Mouse (Mus musculus): Measurements from ENCODE around the gene Abca16. TPM values are rescaled to one million over a fixed set of nuclear protein-coding genes. Genes with fewer than 3 reads are reported as not detected.

The Abca16 gene
- polyA plus RNA-seq, 1 experiment from 2014 or later = 0.04 TPM

- no peaks in the 10 kb centered on the region for H3K9me3 ChIP-seq (ENCODE audit: control insufficient read depth, low read length)
- WGBS = 49% methylated on average over 12 of the region's 12 CpGs
- H3K36me3 ChIP-seq (ENCODE audit: control insufficient read depth, insufficient read depth, low read length) = no peaks in the 10 kb centered on the region
- no peak overlapping the region for H3K9ac ChIP-seq (replicated peaks; ENCODE audit: low read depth, low read length)
- ATAC-seq (ENCODE audit: low read depth) = no peak
- H3K4me3 ChIP-seq (ENCODE audit: low read depth, low read length) = no peak overlapping the region
- H3K4me1 ChIP-seq (ENCODE audit: control insufficient read depth, insufficient read depth, low read length) = no peaks in the 10 kb centered on the region
- H3K27ac ChIP-seq (ENCODE audit: low read depth, low read length) = no peak overlapping the region
- H3K4me2 ChIP-seq (ENCODE audit: low read depth, low read length) = 0 out of 2 replicates have a peak overlapping the region, but pooled peaks have one; percentile 7
- H3K27me3 ChIP-seq (ENCODE audit: control insufficient read depth, insufficient read depth, low read length) = no peaks in the 10 kb centered on the region
Observed at GRCm38 (mm10) chr7:120553181-120553551, 143.7 kb downstream of the Abca16 start.

GRCm38 (mm10) chr7:120567366-120567765 is 157.9 kb downstream of the Abca16 start:
- Histone ChIP-seq H3K27ac (ENCODE audit: low read depth, low read length) (no peak overlapping the region), H3K4me1 (ENCODE audit: control insufficient read depth, insufficient read depth, low read length) (no peaks in the 10 kb centered on the region), H3K27me3 (ENCODE audit: control insufficient read depth, insufficient read depth, low read length) (no peaks in the 10 kb centered on the region), H3K4me3 (ENCODE audit: low read depth, low read length) (no peak overlapping the region), H3K9me3 (ENCODE audit: control insufficient read depth, low read length) (no peaks in the 10 kb centered on the region), H3K9ac (replicated peaks; ENCODE audit: low read depth, low read length) (no peak overlapping the region), H3K4me2 (ENCODE audit: low read depth, low read length) (no peak overlapping the region), H3K36me3 (ENCODE audit: control insufficient read depth, insufficient read depth, low read length) (no peaks in the 10 kb centered on the region)
- 71% methylated on average over 8 of the region's 8 CpGs for WGBS
- ATAC-seq (ENCODE audit: low read depth) = no peak

GRCm38 (mm10) chr7:120576520-120576919 is 167.1 kb downstream of the Abca16 start:
- no peaks in the 10 kb centered on the region for H3K4me1 ChIP-seq (ENCODE audit: control insufficient read depth, insufficient read depth, low read length)
- H3K4me3 ChIP-seq (ENCODE audit: low read depth, low read length) = no peak overlapping the region
- WGBS = 82% methylated on average over 3 of the region's 3 CpGs
- H3K4me2 ChIP-seq (ENCODE audit: low read depth, low read length) = no peak overlapping the region
- H3K9ac ChIP-seq (replicated peaks; ENCODE audit: low read depth, low read length) = no peak overlapping the region
- no peak overlapping the region for H3K27ac ChIP-seq (ENCODE audit: low read depth, low read length)
- no peaks in the 10 kb centered on the region for H3K27me3 ChIP-seq (ENCODE audit: control insufficient read depth, insufficient read depth, low read length)
- H3K9me3 ChIP-seq (ENCODE audit: control insufficient read depth, low read length) = no peaks in the 10 kb centered on the region
- no peaks in the 10 kb centered on the region for H3K36me3 ChIP-seq (ENCODE audit: control insufficient read depth, insufficient read depth, low read length)
- no peak for ATAC-seq (ENCODE audit: low read depth)

Other genes with a start within 250 kb of the Abca16 start
- gene Anks4b, start 235.8 kb upstream of the Abca16 start, polyA plus RNA-seq (2014; fragmentation: Nextera tagmentation; extraction: Ambion mirVana) = not detected in 2 replicates
- 7.9 and 8.9 TPM in 2 replicates for gene Crym, start 207.5 kb upstream of the Abca16 start, polyA plus RNA-seq (2014; fragmentation: Nextera tagmentation; extraction: Ambion mirVana)
- not detected in 2 replicates for gene Abca14, start 205.7 kb upstream of the Abca16 start, polyA plus RNA-seq (2014; fragmentation: Nextera tagmentation; extraction: Ambion mirVana)
- not detected in 2 replicates for gene Abca15, start 81.0 kb upstream of the Abca16 start, polyA plus RNA-seq (2014; fragmentation: Nextera tagmentation; extraction: Ambion mirVana)
- 257 and 264 TPM in 2 replicates for gene Uqcrc2, start 225.5 kb downstream of the Abca16 start, polyA plus RNA-seq (2014; fragmentation: Nextera tagmentation; extraction: Ambion mirVana)